Mouse (Mus musculus) lung, postnatal 0 days (tissue): Measurements from ENCODE around the gene Tenm3.

Source experiments
- CTCF ChIP-seq: IDR thresholded peaks from 2 replicates; pipeline ENCODE4 v1.5.1; 2016; ENCODE audit warnings: antibody characterized with exemption, mild to moderate bottlenecking
- EP300 ChIP-seq: IDR thresholded peaks from 2 replicates; pipeline ENCODE4 v1.6.1; 2016; ENCODE audit warnings: antibody characterized with exemption, mild to moderate bottlenecking, control low read depth

- TF ChIP-seq CTCF (no peak), EP300 (no peak)
Measured at GRCm38 (mm10) chr8:48178993-48179392, 664.8 kb downstream of the Tenm3 start.
